Mouse (Mus musculus): ENCODE measurements around the gene Eef1akmt2.

- no peak for TF ChIP-seq CTCF (IDR thresholded peaks at IDR 0.05; ENCODE audit: insufficient read depth, low read length)
- no peak for TF ChIP-seq POLR2A (IDR thresholded peaks at IDR 0.05; ENCODE audit: borderline replicate concordance, extremely low read depth, low read depth, low read length)
Observed at GRCm38 (mm10) chr7:132784101-132784500, 68.4 kb downstream of the Eef1akmt2 start.
